Mouse (Mus musculus): Measurements from ENCODE around the gene Gm42372.

- TF ChIP-seq ZNF384 (IDR thresholded peaks at IDR 0.05; ENCODE audit: low read depth, low read length) (no peak), HCFC1 (IDR thresholded peaks at IDR 0.05; ENCODE audit: borderline replicate concordance, insufficient read depth, low read length) (no peak), MAFK (IDR thresholded peaks at IDR 0.05; ENCODE audit: insufficient read depth, low read depth, low read length) (no peak), ZC3H11A (IDR thresholded peaks at IDR 0.05; ENCODE audit: borderline replicate concordance, low read depth, low read length) (no peak)
Observed at GRCm38 (mm10) chr7:16999233-16999632, 16.3 kb downstream of the Gm42372 start.

Measured in ES-E14 (cell line).